In genomic region chr2:38921374-38921773, GRCm38 (mm10) we compare ENCODE assay signal across 24 mouse cellular contexts. TPM values are rescaled to one million over a fixed set of nuclear protein-coding genes. Genes with fewer than 3 reads are reported as not detected.
DNase-seq lines count a peak whose midpoint lies in the region; ATAC-seq and TF ChIP-seq lines count a peak whose summit lies in the region.
"Had no signal": no experiment of that assay in that cellular context is flagged by ENCODE, and none has a peak within 500 bp of the region (broad histone marks: within the 10 kb centered on the region; RNA-seq: fewer than 3 reads in every experiment).

No protein-coding gene starts in this region.

- intact Hi-C loops in heart, adult 2 months (cut with DNase I), result no loop called here

- TF ChIP-seq CTCF in heart, adult 2 months (IDR thresholded peaks at IDR 0.05), result 0 out of 2 replicates have a peak, but pooled peaks have one; percentile 3
- 0 out of 2 replicates have a peak, but pooled peaks have one; percentile 11 for TF ChIP-seq CTCF in lung, postnatal 0 days (IDR thresholded peaks at IDR 0.05)

- no peak overlapping the region for H3K4me3 ChIP-seq in heart, adult 2 months
- H3K4me3 ChIP-seq in heart, embryonic 10.5 days, result no peak overlapping the region
- H3K4me3 ChIP-seq in lung, postnatal 0 days (ENCODE audit: low read depth, low read length), result no peak overlapping the region
- H3K4me3 ChIP-seq: embryonic facial prominence, embryonic 15.5 days; erythroblast, embryonic 14.5 days; forebrain, embryonic 10.5 days; heart, embryonic 12.5 days had no signal

- no peak overlapping the region for H3K9ac ChIP-seq in heart, adult 2 months (ENCODE audit: low read depth, low read length)
- no peak overlapping the region for H3K9ac ChIP-seq in lung, postnatal 0 days (replicated peaks; ENCODE audit: low read depth)
- H3K9ac ChIP-seq: embryonic facial prominence, embryonic 15.5 days; heart, embryonic 12.5 days had no signal

- ATAC-seq in lung, postnatal 0 days, result no peak
- ATAC-seq in frontal cortex, adult (ENCODE audit: low TSS enrichment), result no peak
- ATAC-seq: CD4-positive, CD25-positive, alpha-beta regulatory T cell, adult 4 months; forebrain, embryonic 14.5 days; hindbrain, embryonic 16.5 days had no signal

- no peaks in the 10 kb centered on the region for H3K27me3 ChIP-seq in heart, adult 2 months (ENCODE audit: control insufficient read depth, insufficient read depth, low read length)
- H3K27me3 ChIP-seq in heart, embryonic 10.5 days (ENCODE audit: insufficient read depth, poor library complexity, severe bottlenecking), result no peaks in the 10 kb centered on the region
- 0 out of 2 replicates have a peak, but pooled peaks cover 8% of the 10 kb centered on the region for H3K27me3 ChIP-seq in lung, postnatal 0 days (replicated peaks; ENCODE audit: insufficient read depth, low read length)
- H3K27me3 ChIP-seq: heart, embryonic 12.5 days had no signal

- TF ChIP-seq POLR2A in heart, adult 2 months (IDR thresholded peaks at IDR 0.05; ENCODE audit: insufficient read depth, low read depth, low read length), result no peak

- H3K27ac ChIP-seq in heart, adult 2 months, result no peak overlapping the region
- no peak overlapping the region for H3K27ac ChIP-seq in heart, embryonic 10.5 days
- H3K27ac ChIP-seq in lung, postnatal 0 days (ENCODE audit: low read length), result no peak overlapping the region
- H3K27ac ChIP-seq: embryonic facial prominence, embryonic 15.5 days; forebrain, embryonic 10.5 days had no signal

- DNase-seq in heart, adult 2 months, result no peak
- DNase-seq in heart, embryonic 10.5 days (ENCODE audit: low spot score), result no peak
- no peak for DNase-seq in lung, postnatal 0 days (ENCODE audit: low spot score)
- no peak for DNase-seq in lung, postnatal 25 days (ENCODE audit: low spot score)
- peak; percentile 35 for DNase-seq in 416B (ENCODE audit: low read depth)
- DNase-seq in urinary bladder, adult 18-20 months (ENCODE audit: low spot score in 2 of 2), result no peak
- DNase-seq: adrenal gland, postnatal 10 days; B cell, adult 2 months; cerebellum, adult 11 months; cerebellum, adult 8-10 months; cerebellum, postnatal 14 days; embryo, embryonic 11 days; gastrocnemius, postnatal 36 days; heart, adult 18-20 months had no signal

- H3K36me3 ChIP-seq in heart, adult 2 months (ENCODE audit: control insufficient read depth, insufficient read depth, low read length), result no peaks in the 10 kb centered on the region
- H3K36me3 ChIP-seq in heart, embryonic 10.5 days, result no peaks in the 10 kb centered on the region
- no peaks in the 10 kb centered on the region for H3K36me3 ChIP-seq in lung, postnatal 0 days (ENCODE audit: insufficient read depth, low read length)
- H3K36me3 ChIP-seq: embryonic facial prominence, embryonic 15.5 days; forebrain, embryonic 10.5 days; G1E; heart, embryonic 12.5 days had no signal

- H3K79me2 ChIP-seq in heart, adult 2 months (replicated peaks; ENCODE audit: control insufficient read depth, insufficient read depth, low read length), result no peaks in the 10 kb centered on the region

- no peak overlapping the region for H3K4me2 ChIP-seq in lung, postnatal 0 days (replicated peaks; ENCODE audit: low read depth, low read length)
- H3K4me2 ChIP-seq: embryonic facial prominence, embryonic 15.5 days; heart, embryonic 12.5 days had no signal

- no peaks in the 10 kb centered on the region for H3K4me1 ChIP-seq in heart, adult 2 months (ENCODE audit: control insufficient read depth, insufficient read depth, low read length)
- H3K4me1 ChIP-seq in heart, embryonic 10.5 days, result no peaks in the 10 kb centered on the region
- H3K4me1 ChIP-seq in lung, postnatal 0 days (ENCODE audit: insufficient read depth, low read depth, low read length), result peaks cover 8% of the 10 kb centered on the region; the same call in 1 of the 2 replicates

- no peak for TF ChIP-seq EP300 in heart, adult 2 months (IDR thresholded peaks at IDR 0.05; ENCODE audit: insufficient read depth, low read depth, low read length)
- no peak for TF ChIP-seq EP300 in lung, postnatal 0 days (IDR thresholded peaks at IDR 0.05)

- WGBS in heart, adult 2 months, result 56% methylated on average over 1 of the region's 1 CpGs
- WGBS in heart, embryonic 10.5 days, result 59% methylated on average over 1 of the region's 1 CpGs
- WGBS in lung, postnatal 0 days, result 37% methylated on average over 1 of the region's 1 CpGs

- H3K9me3 ChIP-seq in heart, embryonic 10.5 days, result no peaks in the 10 kb centered on the region
- H3K9me3 ChIP-seq in lung, postnatal 0 days (ENCODE audit: low read length), result no peaks in the 10 kb centered on the region
- H3K9me3 ChIP-seq: embryonic facial prominence, embryonic 15.5 days; forebrain, embryonic 10.5 days; G1E; heart, embryonic 12.5 days had no signal

RNA-seq across cellular contexts. Expression of gene Nr6a1, which starts 6.1 kb away (rescaled TPM):
- 1 to 10 TPM; 1.2 to 1.4 TPM for total RNA-seq in heart, adult 2 months (2021)
- 1.3 and 2.0 TPM in 2 replicates for polyA plus RNA-seq in heart, adult 2 months (2012; rRNA removed)
- polyA plus RNA-seq in heart, embryonic 10.5 days (2016; fragmentation: Nextera tagmentation; extraction: Ambion mirVana), result 2.1 and 4.5 TPM in 2 replicates
- 0.53 and 0.74 TPM in 2 replicates for polyA plus RNA-seq in lung, postnatal 0 days (2015; fragmentation: Nextera tagmentation; extraction: Ambion mirVana)
- polyA plus RNA-seq: erythroblast, embryonic 14.5 days had no signal

RNA-seq across cellular contexts. Expression of gene Olfml2a, which starts 10.4 kb away (rescaled TPM):
- 1 to 10 TPM; 3.0 to 3.8 TPM for total RNA-seq in heart, adult 2 months (2021)
- polyA plus RNA-seq in heart, adult 2 months (2012; rRNA removed), result 2.9 and 6.6 TPM in 2 replicates
- polyA plus RNA-seq in heart, embryonic 10.5 days (2016; fragmentation: Nextera tagmentation; extraction: Ambion mirVana), result 2.1 and 3.0 TPM in 2 replicates
- polyA plus RNA-seq in lung, postnatal 0 days (2015; fragmentation: Nextera tagmentation; extraction: Ambion mirVana), result 5.9 and 6.4 TPM in 2 replicates
- total RNA-seq: common myeloid progenitor, adult 5-6 weeks had no signal
- polyA plus RNA-seq: CD4-positive, CD25-positive, alpha-beta regulatory T cell, adult 4 months; G1E had no signal
